Mouse (Mus musculus) CH12F3 (cell line): Measurements from ENCODE around the gene Pla2g10.
"Not testable (repeated sequence)": the region's sequence is repeated elsewhere in the genome, so short reads cannot be mapped to it uniquely, and the experiment has no call there.

Experiments
- in situ Hi-C: fragments of 300-500 bp; cut with MboI; formaldehyde crosslinking; loops from 2 replicates; pipeline ENCODE4 v1.14.3; 2020; ENCODE audit warnings: low sequenced_read_pairs

The Pla2g10 gene

GRCm38 (mm10) chr16:13729428-13729827, 1.4 kb downstream of the Pla2g10 start:
- in situ Hi-C loops = no loop called here

DNA sequence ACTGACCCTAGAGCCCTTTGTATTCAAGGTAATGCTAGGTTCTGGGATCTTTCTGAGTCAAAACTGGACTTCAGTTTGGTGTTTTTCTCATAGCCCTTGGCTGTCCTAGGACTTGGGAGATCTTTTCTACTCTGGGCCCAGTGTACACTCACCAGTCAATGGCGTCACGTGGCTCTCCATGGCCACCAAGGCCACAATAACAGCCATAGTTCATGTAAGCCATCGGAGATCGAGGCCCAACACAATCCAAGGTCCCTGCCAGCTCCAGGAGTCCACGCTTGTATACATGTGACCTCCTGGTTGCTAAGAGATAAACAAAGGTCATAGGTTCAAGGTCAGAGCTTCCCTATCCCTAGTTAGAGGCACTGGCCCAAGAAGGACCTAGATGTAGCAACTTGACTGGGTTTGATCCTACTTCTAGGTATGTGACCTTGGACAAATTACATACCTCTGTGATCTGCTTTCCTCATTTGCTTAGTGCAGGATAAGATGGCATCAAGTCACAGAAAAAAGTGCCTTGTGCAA, 2.9 kb downstream of the Pla2g10 start:
- in situ Hi-C loops = no loop called here

DNA sequence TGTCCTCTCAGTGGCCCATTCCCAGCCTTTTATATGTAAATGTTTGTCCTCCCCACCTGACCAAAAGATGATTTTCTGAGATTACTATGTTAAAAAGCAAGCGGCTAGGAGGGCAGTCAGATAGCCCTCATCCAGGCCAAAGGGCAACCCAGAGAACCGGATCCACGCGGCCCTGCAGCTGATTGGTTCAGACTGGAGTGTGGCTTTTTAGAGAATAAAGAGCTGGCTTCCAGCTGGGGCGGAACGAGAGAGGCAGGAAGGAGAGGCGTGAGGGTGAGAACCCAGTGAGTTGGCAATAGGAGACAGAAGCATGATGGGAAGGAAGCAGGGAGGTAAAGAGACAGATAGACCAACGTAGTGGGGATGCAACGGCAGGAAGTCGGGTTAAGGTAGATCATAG, 7.8 kb downstream of the Pla2g10 start:
- in situ Hi-C loops = no loop called here

- in situ Hi-C loops = no loop called here
Observed at GRCm38 (mm10) chr16:13716821-13717553, 13.8 kb downstream of the Pla2g10 start.

- in situ Hi-C loops = no loop called here
Observed at GRCm38 (mm10) chr16:13714910-13715309, 15.9 kb downstream of the Pla2g10 start.

GRCm38 (mm10) chr16:13704676-13705075, 26.1 kb downstream of the Pla2g10 start:
- in situ Hi-C loops = no loop called here

- in situ Hi-C loops = no loop called here
Observed at GRCm38 (mm10) chr16:13702184-13702583, 28.6 kb downstream of the Pla2g10 start.

GRCm38 (mm10) chr16:13698998-13699397, 31.8 kb downstream of the Pla2g10 start:
- in situ Hi-C loops = no loop called here

GRCm38 (mm10) chr16:13678601-13679319, 52.0 kb downstream of the Pla2g10 start:
- in situ Hi-C loops = no loop called here

- in situ Hi-C loops = no loop called here
Observed at GRCm38 (mm10) chr16:13674511-13674910, 56.3 kb downstream of the Pla2g10 start.

DNA sequence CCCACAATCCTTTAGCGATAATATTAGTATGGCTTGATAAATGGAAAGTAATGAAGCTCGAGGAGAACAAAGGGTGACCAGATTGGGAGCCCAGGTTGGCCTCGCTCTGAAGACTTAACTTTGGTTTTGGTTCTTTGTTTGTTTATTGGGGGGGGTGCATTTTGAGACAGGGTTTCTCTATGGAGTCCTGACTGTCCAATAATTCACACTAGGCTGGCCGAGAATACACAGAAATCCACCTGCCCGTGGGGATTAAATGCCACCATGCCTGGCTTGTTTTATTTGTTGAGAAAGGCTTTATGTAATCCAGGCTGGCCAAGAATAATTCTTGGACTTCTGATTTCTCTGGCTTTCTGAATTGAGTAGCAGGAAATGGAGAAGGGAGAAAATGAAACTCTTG, 57.7 kb downstream of the Pla2g10 start:
- in situ Hi-C loops = no loop called here

DNA sequence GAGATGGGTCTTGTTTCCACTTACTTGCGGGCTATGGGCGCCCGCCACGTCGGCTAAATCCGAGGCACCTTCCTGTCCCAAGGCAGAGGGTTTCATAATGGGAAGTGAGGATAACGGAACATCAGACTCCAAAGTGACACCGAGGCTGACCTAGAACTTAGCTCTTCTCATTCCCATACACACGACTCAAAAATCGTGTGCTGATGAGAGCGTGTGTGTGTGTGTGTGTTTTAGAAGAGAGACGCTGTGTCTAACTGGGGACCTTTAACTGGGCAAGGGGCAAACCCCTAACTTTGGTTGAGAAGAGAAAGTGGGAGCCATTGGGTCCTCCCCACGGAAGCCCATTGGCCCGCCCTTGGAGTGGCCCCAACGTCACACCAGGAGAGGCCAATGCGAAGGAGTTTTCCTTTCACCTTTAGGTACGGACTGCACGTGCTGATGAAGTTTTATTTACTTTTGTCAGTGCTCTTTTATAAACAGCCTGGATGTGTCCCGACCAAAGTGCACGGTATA, 58.3 kb downstream of the Pla2g10 start:
- in situ Hi-C loops = no loop called here

DNA sequence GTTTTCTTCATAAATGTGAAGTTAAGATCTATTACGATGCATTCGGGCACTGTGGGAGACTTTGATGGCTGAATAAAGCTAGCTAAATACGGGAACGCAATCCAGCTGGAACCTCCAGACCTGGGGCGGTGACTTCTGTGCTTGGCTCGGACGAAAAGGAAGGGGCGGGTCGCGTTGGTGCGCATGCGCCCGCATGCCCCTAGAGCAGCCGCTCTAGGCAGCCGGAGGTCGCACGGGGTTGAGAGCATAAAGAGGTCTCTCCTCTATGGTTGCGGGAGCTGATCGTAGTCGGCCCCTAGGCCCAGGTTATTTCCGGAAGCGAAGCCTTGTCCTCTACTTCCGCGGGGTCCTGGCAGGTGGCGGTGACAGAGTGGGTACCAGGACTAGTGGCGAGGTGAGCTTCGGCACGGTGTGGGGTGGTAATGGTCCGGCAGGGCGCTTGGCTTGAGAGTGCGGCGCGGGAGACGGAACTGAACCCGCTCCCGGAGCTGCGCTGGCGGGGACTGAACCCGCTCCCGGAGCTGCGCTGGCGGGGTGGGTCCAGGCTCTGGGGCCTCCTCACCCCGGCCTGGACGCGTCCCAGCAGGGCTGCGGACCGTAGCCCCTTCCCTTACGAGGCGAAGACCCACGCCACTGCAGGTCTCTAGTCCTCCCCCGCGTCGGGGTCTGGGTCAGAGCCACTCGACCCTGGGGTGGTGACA, 58.9 kb downstream of the Pla2g10 start, which contains the start of the genes Bfar and 3110001I22Rik:
Gene Bfar, plus strand, starts transcription at position 174 of the 701 bp plus-strand sequence.
Gene 3110001I22Rik, plus strand, starts transcription at position 245 of the 701 bp plus-strand sequence.
- in situ Hi-C loops = no loop called here

DNA sequence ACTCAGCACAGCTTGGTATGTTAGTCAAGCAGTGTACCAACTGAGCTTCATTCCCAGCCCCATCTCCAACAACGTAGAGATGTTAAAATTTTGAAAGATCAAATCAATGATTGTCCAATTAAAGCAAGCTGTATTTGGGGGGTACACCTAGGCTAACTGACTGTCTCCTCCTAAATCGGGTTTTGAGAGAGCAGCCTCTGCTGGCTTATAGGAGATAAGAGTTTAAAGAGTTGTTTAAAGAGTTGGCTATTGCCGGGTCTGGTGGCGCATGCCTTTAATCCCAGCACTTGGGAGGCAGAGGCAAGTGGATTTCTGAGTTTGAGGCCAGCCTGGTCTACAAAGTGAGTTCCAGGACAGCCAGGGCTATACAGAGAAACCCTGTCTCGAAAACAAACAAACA, 59.9 kb downstream of the Pla2g10 start:
- in situ Hi-C loops = not testable (repeated sequence)

- in situ Hi-C loops = no loop called here
Observed at GRCm38 (mm10) chr16:13669282-13669681, 61.5 kb downstream of the Pla2g10 start.

GRCm38 (mm10) chr16:13668402-13669108, 62.2 kb downstream of the Pla2g10 start:
- in situ Hi-C loops = no loop called here

DNA sequence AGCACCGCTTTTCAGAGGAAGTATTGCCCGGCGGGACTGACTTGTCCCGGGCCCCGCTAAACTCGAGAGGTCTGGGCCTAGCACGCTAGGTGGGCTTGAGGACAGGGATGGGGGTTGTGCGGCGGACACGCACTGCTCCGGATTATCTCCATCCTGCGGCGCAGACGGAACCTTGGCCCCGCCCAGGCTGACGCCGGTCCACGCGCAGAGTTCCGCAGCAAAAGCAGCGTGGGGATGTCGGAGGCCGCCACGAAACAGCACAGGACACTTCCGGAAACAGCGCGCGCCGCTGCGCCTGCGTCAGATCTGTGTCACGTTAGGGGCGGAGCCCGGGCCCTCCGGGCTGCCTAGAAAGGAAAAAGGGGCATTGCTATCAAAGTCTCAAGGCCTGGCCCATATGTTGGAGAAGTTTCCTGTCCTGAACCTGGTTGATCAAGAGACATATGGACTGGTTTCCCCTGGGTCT, 62.9 kb downstream of the Pla2g10 start, which contains the start of gene Parn:
Gene Parn, minus strand, starts transcription at position 293 of the 466 bp plus-strand sequence.
- in situ Hi-C loops = no loop called here
